Mouse (Mus musculus): ENCODE measurements at regions not wholly inside any gene's neighbourhood (a gene's known extent, or its start where the extent isn't known, plus 50 kb on each side); places are given as distances from the start of the nearest gene placed in this dataset.

- TF ChIP-seq CTCF (IDR thresholded peaks at IDR 0.05; ENCODE audit: extremely low read depth, insufficient read depth, low read length) (no peak), POLR2A (IDR thresholded peaks at IDR 0.05; ENCODE audit: extremely low read depth, insufficient read depth, low read length) (no peak)
Observed at GRCm38 (mm10) chr11:44173196-44173595, 226.7 kb upstream of the Il12b start.
